Mouse (Mus musculus) cerebellum, adult 8-10 months (tissue): ENCODE measurements around the gene Pias1.

Experiments used
- DNase-seq: peaks from one replicate; pipeline ENCODE4 v3.0.0; 2022

The Pias1 gene

DNA sequence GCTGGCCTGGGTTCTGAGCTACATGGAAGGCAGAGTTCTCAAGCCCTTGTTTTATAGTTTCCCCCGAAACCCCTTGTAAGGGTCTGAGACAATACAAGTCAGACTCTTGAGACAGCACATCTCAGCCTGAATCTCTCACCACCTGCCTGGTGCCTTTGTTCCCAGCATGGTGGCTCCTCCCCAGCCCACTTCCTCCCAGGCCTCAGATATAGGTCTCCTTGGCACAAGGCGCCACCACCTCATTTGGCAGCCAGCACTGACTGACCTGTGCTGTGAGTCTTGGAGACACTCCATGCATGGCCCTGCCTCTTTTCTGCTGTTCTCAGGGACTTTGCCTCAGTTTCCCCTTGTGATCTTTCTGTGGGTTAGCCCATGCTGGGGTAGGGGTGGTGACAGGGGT, 136.2 kb downstream of the Pias1 start:
- DNase-seq = no peak

DNA sequence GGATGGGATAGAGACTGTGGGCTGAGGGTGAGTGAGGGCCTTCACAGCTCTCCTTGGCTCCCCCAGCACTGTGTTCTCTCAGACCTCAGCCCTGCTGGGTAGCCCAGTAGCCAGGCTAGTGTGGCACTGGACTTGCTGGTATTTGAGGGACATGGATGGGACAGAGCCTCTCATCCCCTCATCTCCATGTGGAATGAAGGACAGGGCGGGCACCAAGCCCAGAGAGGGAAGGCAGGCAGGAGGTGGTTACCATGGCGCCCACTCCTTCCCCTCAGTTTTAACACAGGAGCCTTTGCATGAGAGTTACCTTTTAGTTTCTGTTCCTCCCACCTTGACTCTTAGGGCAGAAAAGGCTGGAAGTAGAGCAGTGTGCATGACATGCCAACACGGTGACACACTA, 139.1 kb downstream of the Pias1 start:
- DNase-seq = no peak

DNA sequence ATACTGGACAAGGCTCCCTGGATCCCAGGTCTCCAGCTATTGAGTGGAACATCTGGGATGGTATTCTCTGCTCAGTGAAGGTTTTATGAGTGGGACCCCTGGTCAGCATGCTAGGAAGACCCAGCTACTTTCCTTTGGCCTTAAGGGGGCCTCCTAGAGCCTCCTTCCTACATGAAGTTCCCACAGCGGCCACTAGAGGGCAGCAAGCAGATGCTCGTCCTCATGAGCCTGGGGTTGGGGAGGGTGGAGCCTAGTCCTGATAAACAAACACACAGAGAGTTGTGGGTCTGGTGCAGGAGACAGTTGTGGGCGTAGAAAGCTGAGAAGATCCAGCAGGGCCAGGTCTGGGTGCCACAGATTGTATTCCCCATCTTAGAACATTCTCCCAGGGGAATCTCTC, 140.0 kb downstream of the Pias1 start:
- DNase-seq = peak; percentile 85

DNA sequence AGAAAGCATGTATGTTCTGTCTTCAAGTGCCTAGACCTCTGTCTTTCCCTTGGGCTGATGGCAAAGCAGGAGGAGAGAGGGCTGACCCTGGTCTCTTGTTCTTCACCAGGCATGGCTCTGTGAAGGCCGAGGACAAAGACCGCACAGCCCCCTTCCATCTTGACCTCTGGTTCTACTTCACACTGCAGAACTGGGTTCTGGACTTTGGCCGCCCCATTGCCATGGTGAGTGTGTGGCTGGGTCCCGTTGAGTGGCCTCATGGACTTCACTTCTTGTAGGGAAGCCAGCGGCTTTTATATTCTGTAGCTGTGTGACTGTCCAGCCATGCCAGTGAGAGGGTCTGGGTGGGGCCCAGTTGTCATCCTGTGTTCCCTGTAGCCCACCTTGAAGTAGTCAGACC, 143.3 kb downstream of the Pias1 start:
- no peak for DNase-seq

DNA sequence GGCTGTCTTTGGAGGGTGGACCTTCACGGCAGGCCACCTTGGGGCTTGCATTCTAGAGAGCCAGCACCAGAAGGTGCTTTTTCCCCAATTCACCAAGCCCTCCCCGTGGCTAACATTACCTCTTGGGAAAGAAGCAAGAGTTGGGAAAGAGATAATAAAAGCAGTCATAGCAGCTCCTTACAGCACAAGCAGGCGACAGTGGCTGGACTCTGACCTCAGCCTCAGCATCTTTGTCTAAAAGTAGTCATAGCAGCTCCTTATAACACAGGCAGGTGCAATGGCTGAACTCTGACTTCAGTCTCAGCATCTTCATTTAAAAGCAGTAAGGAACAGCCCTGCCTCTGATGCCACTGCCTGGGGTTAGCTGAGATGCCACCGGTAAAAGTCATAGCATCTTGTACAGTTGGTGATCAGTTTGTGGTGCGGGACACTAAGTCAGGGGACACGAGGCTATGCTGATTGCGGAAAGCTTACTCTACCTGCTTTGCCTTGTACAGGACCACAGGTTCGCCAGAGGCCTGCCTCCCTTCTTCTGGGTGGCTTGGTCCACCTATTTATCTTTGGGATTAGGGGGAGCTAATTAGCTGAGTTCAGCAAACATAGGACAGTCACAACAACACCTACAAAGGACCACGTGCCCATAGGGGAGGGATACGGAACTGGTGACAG, 144.2 kb downstream of the Pias1 start:
- DNase-seq = no peak

GRCm38 (mm10) chr9:62839172-62839770, 148.5 kb downstream of the Pias1 start:
- DNase-seq = no peak

GRCm38 (mm10) chr9:62838506-62839171, 149.1 kb downstream of the Pias1 start, which contains the start of gene Cln6:
Gene Cln6, plus strand, starts transcription at chr9:62838785.
- DNase-seq = peak; percentile 70

GRCm38 (mm10) chr9:62838146-62838505, 149.6 kb downstream of the Pias1 start:
- DNase-seq = no peak

GRCm38 (mm10) chr9:62837611-62838010, 150.1 kb downstream of the Pias1 start:
- no peak for DNase-seq

- DNase-seq = no peak
Observed at GRCm38 (mm10) chr9:62835705-62836446, 151.8 kb downstream of the Pias1 start.

DNA sequence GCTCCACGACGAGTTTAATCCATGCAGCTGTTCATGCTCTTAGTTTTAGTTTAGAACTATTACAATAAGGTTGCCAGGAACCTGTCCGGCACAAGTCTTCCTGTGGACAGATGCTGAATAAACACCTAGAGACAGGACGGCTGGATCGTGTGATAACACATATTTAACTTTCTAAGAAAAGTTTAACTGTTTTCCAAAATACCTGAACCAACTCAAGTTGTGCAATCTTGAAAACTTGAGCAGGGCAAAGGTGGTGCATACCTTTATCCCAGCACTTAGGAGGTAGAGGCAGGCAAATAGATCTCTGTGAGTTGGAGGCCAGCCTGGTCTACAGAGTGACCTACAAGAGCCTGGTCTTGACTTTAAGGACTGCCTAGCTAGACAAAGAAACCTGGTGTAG, 152.8 kb downstream of the Pias1 start:
- no peak for DNase-seq

DNA sequence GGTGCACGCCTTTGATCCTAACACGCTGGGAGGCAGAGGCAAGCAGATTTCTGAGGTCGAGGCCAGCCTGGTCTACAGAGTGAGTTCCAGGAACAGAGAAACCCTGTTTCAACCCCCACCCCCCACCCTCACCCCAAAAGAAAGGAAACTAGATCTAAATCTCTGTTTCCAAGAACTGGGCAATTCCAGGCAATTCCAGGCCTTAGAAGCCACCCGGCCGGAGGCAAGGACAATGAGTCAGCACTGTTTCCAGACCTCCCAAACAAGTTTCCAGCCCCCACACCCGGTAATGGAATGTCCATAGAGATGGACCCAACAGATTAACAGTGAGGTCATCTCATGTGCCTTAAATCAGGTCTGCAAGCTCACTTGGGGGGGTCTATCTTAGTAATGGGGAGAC, 157.8 kb downstream of the Pias1 start:
- no peak for DNase-seq

DNA sequence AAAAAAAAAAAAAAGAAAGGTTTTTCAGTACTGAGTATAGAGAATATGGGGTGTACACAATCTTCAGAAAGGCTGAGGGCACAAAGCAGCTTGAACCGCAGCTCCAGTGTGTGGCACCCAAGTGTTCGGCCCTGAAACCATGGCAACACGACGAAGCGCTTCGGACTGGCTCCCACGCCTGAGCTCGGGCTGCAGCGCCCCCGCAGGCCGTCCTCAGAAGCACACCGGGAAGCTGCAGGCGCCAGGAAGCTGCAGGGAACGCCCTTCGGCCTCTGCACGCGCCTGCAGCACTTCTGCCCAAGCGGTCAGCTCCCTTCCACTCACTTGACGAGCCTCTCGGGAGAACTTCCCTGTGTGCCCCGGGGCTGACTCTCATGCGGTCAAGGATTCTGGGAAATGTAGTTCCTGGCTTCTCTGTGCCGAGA, 159.1 kb downstream of the Pias1 start:
- DNase-seq = peak; percentile 91
